Mouse (Mus musculus) hindbrain, postnatal 0 days (tissue): ENCODE measurements around the gene Teddm3. TPM values are rescaled to one million over a fixed set of nuclear protein-coding genes. Genes with fewer than 3 reads are reported as not detected.
"Not testable (repeated sequence)": the region's sequence is repeated elsewhere in the genome, so short reads cannot be mapped to it uniquely, and the experiment has no call there.

Experiments used
- ATAC-seq: fragments of 200-750 bp; cut with Nextera tagmentation; 2 replicates; pipeline ENCODE4 v1.8.0; 2017; ENCODE audit warnings: mild to moderate bottlenecking, moderate TSS enrichment, moderate library complexity
- DNase-seq: peaks from one replicate; pipeline ENCODE4 v3.0.0-alpha.2; 2015; ENCODE audit warnings: low spot score
- H3K27ac ChIP-seq: fragments of 300-500 bp; sonication (generic); 2 replicates; pipeline ENCODE4 v1.5.1; 2014; ENCODE audit warnings: mild to moderate bottlenecking
- H3K27me3 ChIP-seq: fragments of 300-500 bp; sonication (generic); 2 replicates; pipeline ENCODE4 v1.6.1; 2014; ENCODE audit warnings: low read length, mixed read lengths; ENCODE audit not compliant: insufficient read depth
- H3K36me3 ChIP-seq: fragments of 300-500 bp; sonication (generic); 2 replicates; pipeline ENCODE4 v1.6.1; 2014; ENCODE audit warnings: low read length, mixed read lengths; ENCODE audit not compliant: insufficient read depth
- H3K4me1 ChIP-seq: fragments of 300-500 bp; sonication (generic); 2 replicates; pipeline ENCODE4 v1.6.1; 2014; ENCODE audit warnings: antibody characterized with exemption, low read length, mixed read lengths; ENCODE audit not compliant: insufficient read depth
- H3K4me2 ChIP-seq: fragments of 300-500 bp; sonication (generic); 2 replicates; pipeline ENCODE4 v1.6.1; 2014; ENCODE audit warnings: low read depth, mild to moderate bottlenecking, low read length, moderate library complexity, mixed read lengths
- H3K4me3 ChIP-seq: fragments of 300-500 bp; sonication (generic); 2 replicates; pipeline ENCODE4 v1.5.1; 2014; ENCODE audit warnings: low read length
- H3K9ac ChIP-seq: fragments of 300-500 bp; sonication (generic); replicated peaks from 2 replicates; pipeline ENCODE4 v1.6.1; 2014; ENCODE audit warnings: mild to moderate bottlenecking, low read length, moderate library complexity, mixed read lengths
- H3K9me3 ChIP-seq: fragments of 300-500 bp; sonication (generic); 2 replicates; pipeline ENCODE4 v1.6.1; 2016; ENCODE audit warnings: low read length, mixed read lengths
- CTCF ChIP-seq: IDR thresholded peaks from 2 replicates; pipeline ENCODE4 v1.5.1; 2016; ENCODE audit warnings: antibody characterized with exemption, control low read depth, low read depth
- WGBS: fragments of 180-500 bp; shearing (Covaris S2); extraction: QIAGEN DNeasy Blood & Tissue Kit; methylation state at CpG from one replicate; pipeline ENCODE4 v1.1.7; 2014; 5-methylcytosine and 5-hydroxymethylcytosine counted together
- polyA plus RNA-seq: library from polyadenylated mRNA; unstranded; fragments of >200 nt; fragmentation: Nextera tagmentation; extraction: Ambion mirVana; gene quantifications from 2 replicates; pipeline ENCODE4 v1.2.1, GENCODE M21; 2015
- total RNA-seq: library from RNA; depleted of rRNA; stranded (reverse); fragments of >200 nt; gene quantifications from 2 replicates; pipeline ENCODE4 v1.2.3, GENCODE M21; 2014

Teddm3 gene
- total and polyA plus RNA-seq, 2 experiments from 2014 or later = 0.10 to 0.33 TPM

GRCm38 (mm10) chr16:21182108-21182507 is 28.3 kb upstream of the Teddm3 start:
- no peak overlapping the region for H3K4me3 ChIP-seq
- no peaks in the 10 kb centered on the region for H3K36me3 ChIP-seq
- DNase-seq (no peak), ATAC-seq (no peak)
- no peak overlapping the region for H3K27ac ChIP-seq
- no peaks in the 10 kb centered on the region for H3K27me3 ChIP-seq
- no peak overlapping the region for H3K9ac ChIP-seq
- H3K4me2 ChIP-seq = no peak overlapping the region
- no peaks in the 10 kb centered on the region for H3K4me1 ChIP-seq
- 59% methylated on average over 1 of the region's 1 CpGs for WGBS
- no peaks in the 10 kb centered on the region for H3K9me3 ChIP-seq
- no peak for TF ChIP-seq CTCF

GRCm38 (mm10) chr16:21175236-21175635 is 21.4 kb upstream of the Teddm3 start:
- Histone ChIP-seq H3K9ac (no peak overlapping the region), H3K4me1 (no peaks in the 10 kb centered on the region), H3K27me3 (no peaks in the 10 kb centered on the region), H3K27ac (no peak overlapping the region), H3K4me3 (no peak overlapping the region), H3K36me3 (no peaks in the 10 kb centered on the region), H3K4me2 (no peak overlapping the region), H3K9me3 (no peaks in the 10 kb centered on the region)
- no CpG with 5 or more reads among the region's 1 CpGs for WGBS
- no peak for TF ChIP-seq CTCF
- no peak for DNase-seq
- ATAC-seq = no peak

GRCm38 (mm10) chr16:21168730-21169129 is 14.9 kb upstream of the Teddm3 start:
- WGBS = 90% methylated on average over 13 of the region's 13 CpGs
- no peaks in the 10 kb centered on the region for H3K4me1 ChIP-seq
- DNase-seq (no peak), ATAC-seq (no peak)
- H3K4me3 ChIP-seq = no peak overlapping the region
- H3K27ac ChIP-seq = no peak overlapping the region
- H3K9me3 ChIP-seq = no peaks in the 10 kb centered on the region
- no peak for TF ChIP-seq CTCF
- no peaks in the 10 kb centered on the region for H3K27me3 ChIP-seq
- no peak overlapping the region for H3K9ac ChIP-seq
- no peak overlapping the region for H3K4me2 ChIP-seq
- H3K36me3 ChIP-seq = no peaks in the 10 kb centered on the region

- H3K4me1 ChIP-seq, H3K4me3 ChIP-seq, H3K27ac ChIP-seq, H3K27me3 ChIP-seq, H3K9me3 ChIP-seq, H3K9ac ChIP-seq, DNase-seq, H3K36me3 ChIP-seq, H3K4me2 ChIP-seq: not testable (repeated sequence)
- TF ChIP-seq CTCF = 0 out of 2 replicates have a peak, but pooled peaks have one; percentile 25
- peak; percentile 79 for ATAC-seq
- WGBS = 15% methylated on average over 17 of the region's 19 CpGs
These were observed 11.8 kb upstream of the Teddm3 start for GRCm38 (mm10) chr16:21165343-21166220.

- H3K4me1 ChIP-seq, H3K36me3 ChIP-seq, H3K27ac ChIP-seq, H3K4me2 ChIP-seq, H3K4me3 ChIP-seq, H3K9ac ChIP-seq, DNase-seq, H3K27me3 ChIP-seq, H3K9me3 ChIP-seq, ATAC-seq: not testable (repeated sequence)
- WGBS = 88% methylated on average over 3 of the region's 3 CpGs
These were observed 9.6 kb upstream of the Teddm3 start for GRCm38 (mm10) chr16:21163423-21163822.

GRCm38 (mm10) chr16:21159226-21159625 is 5.4 kb upstream of the Teddm3 start:
- ATAC-seq, H3K36me3 ChIP-seq, H3K4me3 ChIP-seq, H3K27ac ChIP-seq, H3K4me2 ChIP-seq, H3K27me3 ChIP-seq, H3K9me3 ChIP-seq, H3K4me1 ChIP-seq, DNase-seq, H3K9ac ChIP-seq: not testable (repeated sequence)
- WGBS = 91% methylated on average over 1 of the region's 1 CpGs

GRCm38 (mm10) chr16:21156261-21156660 is 2.5 kb upstream of the Teddm3 start:
- not testable (repeated sequence) for H3K27ac ChIP-seq

More at GRCm38 (mm10) chr16:21156261-21156660, 2.5 kb upstream of the Teddm3 start:
- not testable (repeated sequence) for H3K9me3 ChIP-seq, H3K36me3 ChIP-seq, H3K27me3 ChIP-seq, H3K4me3 ChIP-seq, H3K4me1 ChIP-seq, H3K4me2 ChIP-seq, ATAC-seq, H3K9ac ChIP-seq, DNase-seq
